Mouse (Mus musculus) neutrophil, adult 59 days (primary cell): ENCODE measurements around the gene Gpatch3. TPM values are rescaled to one million over a fixed set of nuclear protein-coding genes. Genes with fewer than 3 reads are reported as not detected.

Source experiments
- total RNA-seq, 2 experiments: library from RNA; stranded (reverse); gene quantifications; 1 replicate in 1 of 2; 2 replicates in 1 of 2; pipeline ENCODE4 v1.2.4; 2023

The Gpatch3 gene
- total RNA-seq, result 10 to 100 TPM; 10.4 to 16.2 TPM

DNA sequence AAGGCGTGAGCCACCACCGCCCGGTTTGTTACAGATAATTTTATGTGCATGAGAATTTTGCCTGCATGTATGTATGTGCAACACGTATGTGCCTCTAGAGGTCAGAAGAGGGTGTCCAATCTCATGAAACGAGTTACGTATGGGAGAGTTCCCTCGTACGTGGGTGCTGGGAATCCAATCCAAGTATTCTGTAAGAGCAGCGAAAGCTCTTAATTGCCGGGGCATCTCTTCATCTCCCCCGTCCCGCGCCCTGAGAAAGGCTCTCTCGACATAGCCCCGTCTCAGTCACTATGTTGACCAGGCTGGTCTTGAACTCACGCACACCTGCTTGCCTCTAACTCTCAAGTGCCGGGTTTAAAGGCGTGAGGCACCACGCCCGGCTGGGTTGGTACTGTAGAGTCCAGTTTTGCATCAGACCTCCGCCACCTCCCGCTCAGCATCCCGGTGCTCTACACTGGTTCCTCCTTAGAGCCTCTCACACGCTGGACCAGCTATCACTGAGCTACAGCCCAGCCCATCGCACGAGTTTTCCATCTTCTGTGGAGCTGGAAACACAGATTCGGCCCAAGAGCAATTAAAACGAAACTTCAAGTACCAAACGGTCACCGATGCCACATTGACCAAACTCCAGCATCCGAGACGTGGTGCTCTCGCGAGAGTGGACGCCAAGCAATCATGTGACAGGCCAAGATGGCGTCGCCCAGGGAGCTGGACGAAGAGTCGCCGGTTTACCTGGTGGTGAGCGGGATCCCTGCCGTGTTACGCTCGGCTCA lies at the start of gene Gpatch3:
TSS of gene Gpatch3 (plus strand) at position 676 of the 773 bp plus-strand sequence.

DNA sequence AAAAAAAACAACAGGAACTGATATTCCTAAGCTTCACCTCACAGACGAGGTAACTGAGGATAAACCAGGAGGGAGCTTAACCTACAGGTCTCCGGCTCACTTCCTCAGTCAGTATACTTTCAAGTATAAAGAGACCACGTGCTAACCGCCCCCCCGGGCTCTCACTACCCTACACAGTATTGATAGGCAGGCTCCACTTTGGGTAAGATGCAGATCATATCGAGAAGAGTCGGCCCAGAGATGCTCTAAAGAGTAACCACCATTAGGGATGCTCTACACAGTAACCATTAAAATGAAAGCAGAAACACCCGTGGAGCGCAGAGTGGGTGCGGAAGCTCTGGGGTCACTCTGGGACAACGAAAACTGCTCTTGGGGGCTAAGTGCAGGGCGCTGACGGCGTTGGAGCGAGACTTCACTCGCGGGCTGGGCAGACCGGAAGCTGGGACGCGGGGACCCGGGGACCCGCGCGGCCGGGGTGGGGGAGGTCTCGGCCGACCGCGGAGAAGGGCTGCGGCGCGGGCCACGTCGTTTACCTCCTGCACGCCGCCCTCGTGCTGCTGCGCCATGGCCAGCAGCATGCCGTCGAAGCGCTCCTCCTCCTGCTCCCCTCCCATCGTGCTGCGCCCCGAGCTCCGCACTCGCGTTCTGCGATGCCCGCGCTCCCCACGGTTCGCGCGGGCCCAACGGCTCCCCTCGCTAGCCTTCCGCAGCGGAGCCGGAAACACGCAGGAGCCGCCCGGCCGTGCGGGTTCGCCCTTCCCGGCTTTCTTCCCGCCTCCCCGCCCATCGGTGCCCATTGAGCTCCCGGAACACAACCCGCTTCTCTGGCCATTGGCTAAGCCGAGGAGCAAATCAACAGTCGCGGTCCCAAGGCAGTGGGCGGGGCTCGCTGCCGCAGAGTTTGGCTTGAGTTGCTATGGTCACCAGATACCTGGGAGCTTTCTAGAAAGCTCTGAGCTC lies 29.0 kb upstream of the Gpatch3 start, which contains the start of gene Nudc:
TSS of gene Nudc (minus strand) at position 725 of the 960 bp plus-strand sequence.

DNA sequence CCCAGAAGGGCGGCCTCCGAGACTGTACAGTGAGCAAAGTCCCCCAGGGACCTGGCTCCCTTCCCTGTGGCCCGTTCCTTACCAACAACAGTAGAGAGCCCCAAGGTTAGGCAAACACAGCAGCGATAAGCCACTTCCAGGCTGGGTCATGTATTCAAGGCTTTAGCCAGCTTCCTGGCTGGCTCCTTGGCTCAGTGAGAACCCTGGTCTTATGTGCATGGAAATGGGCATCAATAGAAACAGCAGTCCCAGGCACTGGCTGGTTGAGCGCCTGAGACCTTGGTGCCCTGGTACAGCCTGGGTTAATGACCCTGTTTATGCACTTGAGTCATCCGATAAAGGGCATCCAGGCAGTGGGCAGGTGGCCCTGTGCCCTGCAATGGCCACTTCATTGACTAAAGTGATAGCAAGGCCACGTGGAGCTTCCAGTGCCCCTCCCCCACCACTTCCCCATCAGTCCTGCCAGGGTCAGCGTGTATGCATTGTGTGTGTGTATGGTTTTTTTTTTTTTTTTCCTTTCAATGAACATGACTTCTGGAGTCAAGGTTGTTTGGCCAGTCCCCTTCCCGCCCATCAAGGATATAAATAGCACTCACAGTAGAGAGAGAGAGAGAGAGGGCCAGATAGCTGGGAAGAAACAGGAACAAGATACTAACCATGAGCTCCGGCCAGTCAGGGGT lies 21.6 kb upstream of the Gpatch3 start, which contains the start of gene Nr0b2:
TSS of gene Nr0b2 (plus strand) at position 609 of the 680 bp plus-strand sequence.

DNA sequence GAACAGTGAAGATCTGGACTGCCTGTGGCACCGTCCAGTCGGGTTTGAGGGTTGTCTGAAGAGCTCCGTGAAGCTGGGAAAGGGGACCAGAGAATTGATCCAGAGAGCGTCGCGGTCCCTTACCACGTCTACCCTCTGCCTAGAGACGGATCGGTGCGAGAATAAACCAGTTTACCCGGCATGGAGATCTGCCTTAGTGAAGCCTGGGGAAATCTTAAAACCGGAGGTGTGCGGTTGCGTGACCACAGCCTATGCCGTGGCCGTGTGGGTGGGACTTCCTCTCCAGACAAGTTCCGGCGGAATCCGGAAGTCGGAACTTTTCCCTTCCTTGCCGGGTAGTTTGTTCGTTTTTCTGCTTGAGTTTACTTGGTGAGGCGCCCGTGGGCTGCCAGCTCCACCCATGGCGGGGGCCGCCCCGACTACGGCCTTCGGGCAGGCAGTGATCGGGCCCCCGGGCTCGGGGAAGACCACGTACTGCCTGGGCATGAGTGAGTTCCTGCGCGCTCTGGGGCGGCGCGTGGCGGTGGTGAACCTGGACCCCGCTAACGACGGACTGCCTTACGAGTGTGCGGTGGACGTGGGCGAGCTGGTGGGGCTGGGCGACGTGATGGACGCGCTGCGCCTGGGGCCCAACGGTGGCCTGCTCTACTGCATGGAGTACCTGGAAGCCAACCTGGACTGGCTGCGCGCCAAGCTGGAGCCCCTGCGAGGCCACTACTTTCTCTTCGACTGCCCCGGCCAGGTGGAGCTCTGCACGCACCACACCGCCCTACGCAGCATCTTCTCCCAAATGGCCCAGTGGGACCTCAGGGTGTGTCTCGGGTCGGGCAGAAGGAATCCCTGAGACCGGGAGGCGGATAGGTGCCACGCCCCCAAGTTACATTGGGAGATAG lies 9.8 kb downstream of the Gpatch3 start, which contains the start of gene Gpn2:
TSS of gene Gpn2 (plus strand) at position 304 of the 893 bp plus-strand sequence.

DNA sequence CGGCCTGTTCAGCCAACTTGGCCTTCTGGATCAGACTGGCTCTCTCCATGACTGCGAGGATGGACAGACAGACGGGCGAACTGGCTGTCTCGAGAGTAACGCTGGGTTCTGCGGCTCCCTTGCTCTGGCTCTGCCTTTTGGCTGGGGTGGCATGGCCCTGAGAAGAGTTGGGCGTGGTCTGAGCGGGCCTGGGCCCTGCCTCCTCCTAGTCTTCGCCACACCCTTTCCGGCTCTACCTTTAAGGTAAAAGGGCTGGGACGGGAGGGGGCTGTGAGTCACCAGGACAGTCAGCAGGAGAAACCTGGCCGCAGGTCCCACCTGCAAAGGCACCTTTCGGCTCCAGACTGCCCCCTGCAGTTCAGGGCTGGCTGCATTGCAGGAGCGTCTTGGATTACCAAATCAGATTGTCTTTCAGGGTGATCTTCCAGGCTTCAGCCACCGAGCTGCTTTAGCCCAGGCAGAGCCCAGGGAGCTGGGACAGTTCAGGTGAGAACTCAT lies 27.2 kb downstream of the Gpatch3 start, which contains the start of gene Sfn:
TSS of gene Sfn (minus strand) at position 448 of the 498 bp plus-strand sequence.

Other genes starting within 250 kb of the Gpatch3 start
- 10 to 100 TPM; 62.0 to 62.6 TPM for gene Wdtc1, start 221.3 kb upstream of the Gpatch3 start, total RNA-seq
- 10 to 100 TPM; 62.2 to 66.0 TPM for gene Slc9a1, start 205.0 kb upstream of the Gpatch3 start, total RNA-seq
- not detected for gene Tent5b, start 94.6 kb upstream of the Gpatch3 start, total RNA-seq
- gene Trnp1, start 76.2 kb upstream of the Gpatch3 start, total RNA-seq, result not detected
- gene Kdf1, start 55.8 kb upstream of the Gpatch3 start, total RNA-seq, result not detected
- gene Nudc, start 28.7 kb upstream of the Gpatch3 start, total RNA-seq, result 10 to 100 TPM; 44.9 to 54.0 TPM
- gene Nr0b2, start 21.4 kb upstream of the Gpatch3 start, total RNA-seq, result under 1 TPM in 1 of 2 experiments, not detected in 1; 0.31 TPM
- gene Gpn2, start 9.6 kb downstream of the Gpatch3 start, total RNA-seq, result 10 to 100 TPM; 11.0 to 13.2 TPM
- gene Sfn, start 27.4 kb downstream of the Gpatch3 start, total RNA-seq, result 10 to 100 TPM; 10.3 to 11.8 TPM
- gene Zdhhc18, start 75.4 kb downstream of the Gpatch3 start, total RNA-seq, result 100 to 1,000 TPM; 110 to 125 TPM
- gene Pigv, start 97.9 kb downstream of the Gpatch3 start, total RNA-seq, result 10 to 100 TPM; 16.4 to 21.6 TPM
- 100 to 1,000 TPM; 127 to 138 TPM for gene Arid1a, start 182.0 kb downstream of the Gpatch3 start, total RNA-seq